Mouse (Mus musculus) thymus, postnatal 10 days (tissue): ENCODE data around the gene Xlr3a.
"Not testable (repeated sequence)": the region's sequence is repeated elsewhere in the genome, so short reads cannot be mapped to it uniquely, and the experiment has no call there.

Experiments
- DNase-seq, 2 experiments: peaks; one replicate each; pipeline ENCODE4 v3.0.0; 2021; ENCODE audit warnings: low spot score in 2 of 2

Xlr3a gene

GRCm38 (mm10) chrX:73096941-73097508 is at the start of gene Xlr3a:
Gene Xlr3a (minus strand): TSS chrX:73097095.
- DNase-seq, result not testable (repeated sequence)

GRCm38 (mm10) chrX:73143218-73143618 is 46.3 kb upstream of the Xlr3a start:
- DNase-seq, result not testable (repeated sequence)

- DNase-seq, result not testable (repeated sequence)
Observed at GRCm38 (mm10) chrX:73122859-73123829, 26.2 kb upstream of the Xlr3a start.

GRCm38 (mm10) chrX:73116747-73117146 is 19.9 kb upstream of the Xlr3a start, which contains the start of gene Gm14685:
Gene Gm14685 (plus strand): TSS chrX:73117047.
- DNase-seq, result not testable (repeated sequence)

- peak in 1 of 2 experiments; percentile 15 for DNase-seq
Observed at GRCm38 (mm10) chrX:73082267-73083055, 14.4 kb downstream of the Xlr3a start, which contains the start of gene Xlr4a. Gene Xlr4a (minus strand): TSS chrX:73082478.

- not testable (repeated sequence) for DNase-seq
Observed at GRCm38 (mm10) chrX:73066765-73067312, 30.1 kb downstream of the Xlr3a start.

- no peak for DNase-seq
Observed at GRCm38 (mm10) chrX:73064415-73064793, 32.5 kb downstream of the Xlr3a start, which contains the start of gene Pnma3. Gene Pnma3 (plus strand): TSS chrX:73064787.

GRCm38 (mm10) chrX:73063512-73064414 is 33.1 kb downstream of the Xlr3a start:
- no peak for DNase-seq

GRCm38 (mm10) chrX:73062323-73062722 is 34.6 kb downstream of the Xlr3a start:
- no peak for DNase-seq

- no peak for DNase-seq
Observed at GRCm38 (mm10) chrX:73061528-73061927, 35.4 kb downstream of the Xlr3a start.

- peak; percentile 78 to 86 for DNase-seq
Observed at GRCm38 (mm10) chrX:73053860-73054563, 42.9 kb downstream of the Xlr3a start.

GRCm38 (mm10) chrX:73039666-73040065 is 57.2 kb downstream of the Xlr3a start:
- no peak for DNase-seq

- DNase-seq, result no peak
Observed at GRCm38 (mm10) chrX:73038831-73039230, 58.1 kb downstream of the Xlr3a start.

- no peak for DNase-seq
Observed at GRCm38 (mm10) chrX:73037003-73037402, 59.9 kb downstream of the Xlr3a start, which contains the start of gene Pnma5. Gene Pnma5 (minus strand): TSS chrX:73037103.
